Mouse (Mus musculus) midbrain, embryonic 14.5 days (tissue): ENCODE data around the gene 1700019A02Rik. TPM values are rescaled to one million over a fixed set of nuclear protein-coding genes. Genes with fewer than 3 reads are reported as not detected.

Experiments used
- ATAC-seq: fragments of 200-750 bp; cut with Nextera tagmentation; 2 replicates; pipeline ENCODE4 v1.8.0; 2017; ENCODE audit warnings: moderate number of reproducible peaks, moderate library complexity; ENCODE audit not compliant: low FRiP score, low TSS enrichment
- DNase-seq: peaks from one replicate; pipeline ENCODE4 v3.0.0-alpha.2; 2015
- H3K27ac ChIP-seq: fragments of 300-500 bp; sonication (generic); replicated peaks from 2 replicates; pipeline ENCODE4 v1.5.1; 2014; ENCODE audit warnings: mild to moderate bottlenecking, low read depth, low read length, moderate library complexity
- H3K27me3 ChIP-seq: fragments of 300-500 bp; sonication (generic); 2 replicates; pipeline ENCODE4 v1.6.1; 2014; ENCODE audit warnings: low read length, control low read depth, mixed read lengths; ENCODE audit not compliant: control insufficient read depth, insufficient read depth
- H3K36me3 ChIP-seq: fragments of 300-500 bp; sonication (generic); 2 replicates; pipeline ENCODE4 v1.6.1; 2014; ENCODE audit warnings: low read length, control low read depth; ENCODE audit not compliant: control insufficient read depth, insufficient read depth
- H3K4me1 ChIP-seq: fragments of 300-500 bp; sonication (generic); 2 replicates; pipeline ENCODE4 v1.6.1; 2014; ENCODE audit warnings: mild to moderate bottlenecking, antibody characterized with exemption, low read length, control low read depth; ENCODE audit not compliant: control insufficient read depth, insufficient read depth
- H3K4me2 ChIP-seq: fragments of 300-500 bp; sonication (generic); 2 replicates; pipeline ENCODE4 v1.6.1; 2014; ENCODE audit warnings: mild to moderate bottlenecking, low read length, moderate library complexity
- H3K4me3 ChIP-seq: fragments of 300-500 bp; sonication (generic); replicated peaks from 2 replicates; pipeline ENCODE4 v1.5.1; 2014; ENCODE audit warnings: low read depth, low read length
- H3K9ac ChIP-seq: fragments of 300-500 bp; sonication (generic); replicated peaks from 2 replicates; pipeline ENCODE4 v1.6.1; 2014; ENCODE audit warnings: mild to moderate bottlenecking, low read length, moderate library complexity
- H3K9me3 ChIP-seq: fragments of 300-500 bp; sonication (generic); 2 replicates; pipeline ENCODE4 v1.6.1; 2016; ENCODE audit warnings: low read length, control low read depth, mixed read lengths; ENCODE audit not compliant: control insufficient read depth
- WGBS: fragments of 180-500 bp; shearing (Covaris S2); extraction: QIAGEN DNeasy Blood & Tissue Kit; methylation state at CpG from one replicate; pipeline ENCODE4 v1.1.7; 2014; 5-methylcytosine and 5-hydroxymethylcytosine counted together
- polyA plus RNA-seq: library from polyadenylated mRNA; unstranded; fragments of >200 nt; fragmentation: Nextera tagmentation; extraction: Ambion mirVana; gene quantifications from 2 replicates; pipeline ENCODE4 v1.2.1, GENCODE M21; 2014

1700019A02Rik gene
- polyA plus RNA-seq, 1 experiment from 2014 or later: not detected

DNA sequence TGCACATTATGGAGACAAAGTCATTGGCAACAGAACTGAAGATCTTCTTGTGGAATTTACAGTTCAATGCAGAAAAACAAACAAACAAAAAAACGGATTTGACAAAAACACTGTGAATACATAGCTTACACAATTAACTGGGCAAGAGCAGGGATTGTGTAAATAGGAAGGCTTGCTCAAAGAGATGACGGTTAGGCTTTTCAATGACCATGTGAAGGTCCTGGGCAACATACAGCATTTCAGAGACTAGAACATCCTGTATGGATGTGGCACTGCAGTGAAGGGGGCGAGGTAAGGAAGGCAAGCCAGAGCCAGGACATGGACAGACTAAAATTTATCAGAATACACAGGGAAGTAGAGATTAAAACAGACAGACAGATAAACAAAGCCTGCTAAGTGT lies 2.2 kb upstream of the 1700019A02Rik start:
- no peaks in the 10 kb centered on the region for H3K27me3 ChIP-seq
- no peaks in the 10 kb centered on the region for H3K36me3 ChIP-seq
- no peaks in the 10 kb centered on the region for H3K9me3 ChIP-seq
- no peak overlapping the region for H3K27ac ChIP-seq
- H3K4me3 ChIP-seq: no peak overlapping the region
- H3K4me2 ChIP-seq: no peak overlapping the region
- 83% methylated on average over 3 of the region's 3 CpGs for WGBS
- H3K4me1 ChIP-seq: no peaks in the 10 kb centered on the region
- DNase-seq (no peak), ATAC-seq (no peak)
- H3K9ac ChIP-seq: no peak overlapping the region

- no peak overlapping the region for H3K9ac ChIP-seq
- 90% methylated on average over 3 of the region's 3 CpGs for WGBS
- no peaks in the 10 kb centered on the region for H3K4me1 ChIP-seq
- H3K27me3 ChIP-seq: no peaks in the 10 kb centered on the region
- H3K9me3 ChIP-seq: no peaks in the 10 kb centered on the region
- ATAC-seq (no peak), DNase-seq (no peak)
- no peak overlapping the region for H3K4me3 ChIP-seq
- H3K27ac ChIP-seq: no peak overlapping the region
- no peaks in the 10 kb centered on the region for H3K36me3 ChIP-seq
- no peak overlapping the region for H3K4me2 ChIP-seq
These were observed 1.1 kb downstream of the 1700019A02Rik start for GRCm38 (mm10) chr1:53186301-53186700.

DNA sequence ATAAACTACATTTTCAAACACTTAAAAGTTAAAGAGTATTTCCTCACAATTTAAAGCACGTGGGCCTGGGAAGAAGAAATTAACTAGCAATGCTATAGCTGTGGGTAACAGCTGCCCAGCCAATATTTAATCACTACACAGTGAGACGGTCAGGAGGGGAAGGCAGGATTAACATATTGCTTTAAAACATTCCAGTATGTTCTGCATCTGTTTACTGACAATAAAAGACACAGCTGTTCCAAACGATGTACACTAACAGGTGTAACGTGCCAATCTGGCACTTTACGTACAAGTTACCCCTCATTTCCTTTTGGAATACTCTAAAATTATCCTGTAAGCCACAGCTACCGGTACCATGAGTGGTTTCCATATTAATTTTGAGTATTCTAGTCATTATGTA lies 29.7 kb downstream of the 1700019A02Rik start:
- no peak for ATAC-seq
- Histone ChIP-seq H3K27me3 (no peaks in the 10 kb centered on the region), H3K27ac (no peak overlapping the region), H3K4me1 (no peaks in the 10 kb centered on the region), H3K4me2 (no peak overlapping the region), H3K36me3 (no peaks in the 10 kb centered on the region), H3K9me3 (no peaks in the 10 kb centered on the region), H3K4me3 (no peak overlapping the region), H3K9ac (no peak overlapping the region)
- WGBS: 69% methylated on average over 6 of the region's 6 CpGs
- DNase-seq: no peak

GRCm38 (mm10) chr1:53123066-53123465 lies 64.4 kb downstream of the 1700019A02Rik start:
- H3K9me3 ChIP-seq: no peaks in the 10 kb centered on the region
- H3K4me3 ChIP-seq: no peak overlapping the region
- H3K27ac ChIP-seq: no peak overlapping the region
- no peaks in the 10 kb centered on the region for H3K4me1 ChIP-seq
- H3K9ac ChIP-seq: no peak overlapping the region
- no peaks in the 10 kb centered on the region for H3K36me3 ChIP-seq
- 86% methylated on average over 2 of the region's 2 CpGs for WGBS
- ATAC-seq (no peak), DNase-seq (no peak)
- H3K4me2 ChIP-seq: no peak overlapping the region
- H3K27me3 ChIP-seq: no peaks in the 10 kb centered on the region

- no peak overlapping the region for H3K9ac ChIP-seq
- DNase-seq (no peak), ATAC-seq (no peak)
- no peaks in the 10 kb centered on the region for H3K36me3 ChIP-seq
- H3K4me1 ChIP-seq: no peaks in the 10 kb centered on the region
- H3K4me2 ChIP-seq: no peak overlapping the region
- H3K27ac ChIP-seq: no peak overlapping the region
- H3K27me3 ChIP-seq: no peaks in the 10 kb centered on the region
- no peaks in the 10 kb centered on the region for H3K9me3 ChIP-seq
- WGBS: 93% methylated on average over 1 of the region's 1 CpGs
- H3K4me3 ChIP-seq: no peak overlapping the region
These were observed 76.9 kb downstream of the 1700019A02Rik start for GRCm38 (mm10) chr1:53110561-53110960.

Other genes starting within 250 kb of the 1700019A02Rik start
- gene 1700019D03Rik, start 167.5 kb downstream of the 1700019A02Rik start, polyA plus RNA-seq: 2.8 and 3.0 TPM in 2 replicates
- gene Mstn, start 126.0 kb downstream of the 1700019A02Rik start, polyA plus RNA-seq: 0.11 and 0.39 TPM in 2 replicates
- 5.9 and 10.8 TPM in 2 replicates for gene Pms1, start 109.4 kb upstream of the 1700019A02Rik start, polyA plus RNA-seq
- 66.1 and 74.8 TPM in 2 replicates for gene Ormdl1, start 109.5 kb upstream of the 1700019A02Rik start, polyA plus RNA-seq
- not detected in 2 replicates for gene Gm28778, start 109.5 kb upstream of the 1700019A02Rik start, polyA plus RNA-seq
- gene Osgepl1, start 126.0 kb upstream of the 1700019A02Rik start, polyA plus RNA-seq: 21.8 and 24.2 TPM in 2 replicates
- 9.4 and 11.5 TPM in 2 replicates for gene Asdurf, start 165.0 kb upstream of the 1700019A02Rik start, polyA plus RNA-seq
- 2.4 and 2.5 TPM in 2 replicates for gene Gm28551, start 165.0 kb upstream of the 1700019A02Rik start, polyA plus RNA-seq
- gene Asnsd1, start 165.1 kb upstream of the 1700019A02Rik start, polyA plus RNA-seq: 52.4 and 71.2 TPM in 2 replicates